Mouse (Mus musculus) stomach, postnatal 0 days (tissue): ENCODE measurements around the gene Tor1a. TPM values are rescaled to one million over a fixed set of nuclear protein-coding genes. Genes with fewer than 3 reads are reported as not detected.

Experiments used
- ATAC-seq: fragments of 200-750 bp; cut with Nextera tagmentation; 2 replicates; pipeline ENCODE4 v1.8.0; 2017; ENCODE audit not compliant: low FRiP score, low TSS enrichment
- DNase-seq: peaks from one replicate; pipeline ENCODE4 v3.0.0-alpha.2; 2016; ENCODE audit warnings: low spot score
- H3K27ac ChIP-seq: fragments of 300-500 bp; sonication (generic); replicated peaks from 2 replicates; pipeline ENCODE4 v1.5.1; 2014; ENCODE audit warnings: mild to moderate bottlenecking, control low read depth
- H3K27me3 ChIP-seq: fragments of 300-500 bp; sonication (generic); 2 replicates; pipeline ENCODE4 v1.6.1; 2014; ENCODE audit warnings: low read length; ENCODE audit not compliant: control insufficient read depth, insufficient read depth
- H3K36me3 ChIP-seq: fragments of 300-500 bp; sonication (generic); 2 replicates; pipeline ENCODE4 v1.6.1; 2014; ENCODE audit warnings: low read length, mixed read lengths; ENCODE audit not compliant: control insufficient read depth, insufficient read depth
- H3K4me1 ChIP-seq: fragments of 300-500 bp; sonication (generic); replicated peaks from 2 replicates; pipeline ENCODE4 v1.6.1; 2014; ENCODE audit warnings: antibody characterized with exemption; ENCODE audit not compliant: control insufficient read depth, insufficient read depth
- H3K4me2 ChIP-seq: fragments of 300-500 bp; sonication (generic); replicated peaks from 2 replicates; pipeline ENCODE4 v1.6.1; 2014; ENCODE audit warnings: low read depth, mild to moderate bottlenecking, control low read depth, moderate library complexity
- H3K4me3 ChIP-seq: fragments of 300-500 bp; sonication (generic); 2 replicates; pipeline ENCODE4 v1.5.1; 2014; ENCODE audit warnings: low read depth, low read length, control low read depth
- H3K9ac ChIP-seq: fragments of 300-500 bp; sonication (generic); 2 replicates; pipeline ENCODE4 v1.6.1; 2014; ENCODE audit warnings: mild to moderate bottlenecking, low read length, control low read depth, mixed read lengths
- H3K9me3 ChIP-seq: fragments of 300-500 bp; sonication (generic); 2 replicates; pipeline ENCODE4 v1.6.1; 2016; ENCODE audit warnings: low read length; ENCODE audit not compliant: control insufficient read depth
- CTCF ChIP-seq: IDR thresholded peaks from 2 replicates; pipeline ENCODE4 v1.5.1; 2016; ENCODE audit warnings: antibody characterized with exemption, low read depth, mild to moderate bottlenecking, moderate library complexity
- EP300 ChIP-seq: optimal IDR thresholded peaks from 2 replicates; pipeline ENCODE3; 2016; ENCODE audit warnings: antibody characterized with exemption
- WGBS: fragments of 180-500 bp; shearing (Covaris S2); extraction: QIAGEN DNeasy Blood & Tissue Kit; methylation state at CpG from one replicate; pipeline ENCODE4 v1.1.7; 2014; 5-methylcytosine and 5-hydroxymethylcytosine counted together
- polyA plus RNA-seq: library from polyadenylated mRNA; unstranded; fragments of >200 nt; fragmentation: Nextera tagmentation; extraction: Ambion mirVana; gene quantifications from 2 replicates; pipeline ENCODE4 v1.2.1, GENCODE M21; 2015

The Tor1a gene
- polyA plus RNA-seq, 1 experiment from 2014 or later: 51.2 TPM

GRCm38 (mm10) chr2:30985111-30986020, 17.6 kb upstream of the Tor1a start:
- Histone ChIP-seq H3K27me3 (no peaks in the 10 kb centered on the region), H3K4me1 (peaks cover 8% of the 10 kb centered on the region; the same call in 1 of the 2 replicates), H3K9me3 (no peaks in the 10 kb centered on the region), H3K4me3 (no peak overlapping the region), H3K9ac (no peak overlapping the region), H3K4me2 (peak overlapping the region; percentile 25; the same call in 1 of the 2 replicates), H3K36me3 (no peaks in the 10 kb centered on the region), H3K27ac (peak overlapping the region; percentile 24; the same call in 1 of the 2 replicates)
- WGBS: 25% methylated on average over 17 of the region's 17 CpGs
- peak; percentile 93 for DNase-seq
- TF ChIP-seq CTCF: no peak
- no peak for TF ChIP-seq EP300
- ATAC-seq: peak; percentile 27

- Histone ChIP-seq H3K9me3 (no peaks in the 10 kb centered on the region), H3K36me3 (0 out of 2 replicates have a peak, but pooled peaks cover 2% of the 10 kb centered on the region), H3K4me2 (peak overlapping the region; percentile 90), H3K9ac (peak overlapping the region; percentile 71), H3K4me3 (peak overlapping the region; percentile 73), H3K4me1 (peaks cover 8% of the 10 kb centered on the region; the same call in 1 of the 2 replicates), H3K27ac (peak overlapping the region; percentile 81), H3K27me3 (no peaks in the 10 kb centered on the region)
- 39% methylated on average over 7 of the region's 7 CpGs for WGBS
- TF ChIP-seq EP300 (no peak), CTCF (no peak)
- ATAC-seq (no peak), DNase-seq (no peak)
These were observed 15.3 kb upstream of the Tor1a start for GRCm38 (mm10) chr2:30983024-30983423.

GRCm38 (mm10) chr2:30981790-30982513, 14.2 kb upstream of the Tor1a start, which contains the start of the genes BC005624 and Usp20:
Gene BC005624, minus strand, starts transcription at chr2:30982201.
Gene Usp20, plus strand, starts transcription at chr2:30982279.
- peak; percentile 100 for DNase-seq
- peak; percentile 98 for ATAC-seq
- peaks cover 8% of the 10 kb centered on the region; the same call in 1 of the 2 replicates for H3K4me1 ChIP-seq
- H3K4me3 ChIP-seq: peak within 1 kb of the TSS; percentile 73
- WGBS: under 1% methylated on average over 64 of the region's 66 CpGs
- peak within 1 kb of the TSS; percentile 71 for H3K9ac ChIP-seq
- peak within 1 kb of the TSS; percentile 81 for H3K27ac ChIP-seq
- TF ChIP-seq CTCF: peak; percentile 55
- TF ChIP-seq EP300: no peak
- H3K9me3 ChIP-seq: no peaks in the 10 kb centered on the region
- 0 out of 2 replicates have a peak, but pooled peaks cover 4% of the 10 kb centered on the region for H3K36me3 ChIP-seq
- peak within 1 kb of the TSS; percentile 90 for H3K4me2 ChIP-seq
- no peaks in the 10 kb centered on the region for H3K27me3 ChIP-seq

GRCm38 (mm10) chr2:30966826-30967225, 907 bp downstream of the Tor1a start:
- 0 out of 2 replicates have a peak, but pooled peaks cover 9% of the 10 kb centered on the region for H3K4me1 ChIP-seq
- no peaks in the 10 kb centered on the region for H3K27me3 ChIP-seq
- ATAC-seq: 0 out of 2 replicates have a peak, but pooled peaks have one; percentile 19
- DNase-seq: no peak
- no peaks in the 10 kb centered on the region for H3K9me3 ChIP-seq
- peaks cover 15% of the 10 kb centered on the region for H3K36me3 ChIP-seq
- H3K4me3 ChIP-seq: peak overlapping the region; percentile 98
- peak overlapping the region; percentile 93 for H3K4me2 ChIP-seq
- TF ChIP-seq EP300: no peak
- no peak for TF ChIP-seq CTCF
- peak overlapping the region; percentile 96 for H3K9ac ChIP-seq
- H3K27ac ChIP-seq: peak overlapping the region; percentile 86
- 7% methylated on average over 16 of the region's 16 CpGs for WGBS

GRCm38 (mm10) chr2:30965627-30966026, 2.1 kb downstream of the Tor1a start:
- DNase-seq: no peak
- Histone ChIP-seq H3K4me1 (0 out of 2 replicates have a peak, but pooled peaks cover 9% of the 10 kb centered on the region), H3K27ac (no peak overlapping the region), H3K27me3 (no peaks in the 10 kb centered on the region), H3K9me3 (no peaks in the 10 kb centered on the region), H3K4me3 (no peak overlapping the region), H3K36me3 (peaks cover 24% of the 10 kb centered on the region), H3K4me2 (no peak overlapping the region), H3K9ac (no peak overlapping the region)
- no peak for ATAC-seq
- TF ChIP-seq CTCF: no peak
- TF ChIP-seq EP300: no peak
- WGBS: 87% methylated on average over 8 of the region's 8 CpGs
